Mouse (Mus musculus) stomach, postnatal 0 days (tissue): ENCODE results near the gene Asb7. TPM values are rescaled to one million over a fixed set of nuclear protein-coding genes. Genes with fewer than 3 reads are reported as not detected.
A peak's percentile ranks its signal among the peaks of the same experiment; 100 is the strongest.

Source experiments
- ATAC-seq: fragments of 200-750 bp; cut with Nextera tagmentation; 2 replicates; pipeline ENCODE4 v1.8.0; 2017; ENCODE audit not compliant: low FRiP score, low TSS enrichment
- DNase-seq: peaks from one replicate; pipeline ENCODE4 v3.0.0-alpha.2; 2016; ENCODE audit warnings: low spot score
- H3K27ac ChIP-seq: fragments of 300-500 bp; sonication (generic); replicated peaks from 2 replicates; pipeline ENCODE4 v1.5.1; 2014; ENCODE audit warnings: mild to moderate bottlenecking, control low read depth
- H3K27me3 ChIP-seq: fragments of 300-500 bp; sonication (generic); 2 replicates; pipeline ENCODE4 v1.6.1; 2014; ENCODE audit warnings: low read length; ENCODE audit not compliant: control insufficient read depth, insufficient read depth
- H3K36me3 ChIP-seq: fragments of 300-500 bp; sonication (generic); 2 replicates; pipeline ENCODE4 v1.6.1; 2014; ENCODE audit warnings: low read length, mixed read lengths; ENCODE audit not compliant: control insufficient read depth, insufficient read depth
- H3K4me1 ChIP-seq: fragments of 300-500 bp; sonication (generic); replicated peaks from 2 replicates; pipeline ENCODE4 v1.6.1; 2014; ENCODE audit warnings: antibody characterized with exemption; ENCODE audit not compliant: control insufficient read depth, insufficient read depth
- H3K4me2 ChIP-seq: fragments of 300-500 bp; sonication (generic); replicated peaks from 2 replicates; pipeline ENCODE4 v1.6.1; 2014; ENCODE audit warnings: low read depth, mild to moderate bottlenecking, control low read depth, moderate library complexity
- H3K4me3 ChIP-seq: fragments of 300-500 bp; sonication (generic); 2 replicates; pipeline ENCODE4 v1.5.1; 2014; ENCODE audit warnings: low read depth, low read length, control low read depth
- H3K9ac ChIP-seq: fragments of 300-500 bp; sonication (generic); 2 replicates; pipeline ENCODE4 v1.6.1; 2014; ENCODE audit warnings: mild to moderate bottlenecking, low read length, control low read depth, mixed read lengths
- H3K9me3 ChIP-seq: fragments of 300-500 bp; sonication (generic); 2 replicates; pipeline ENCODE4 v1.6.1; 2016; ENCODE audit warnings: low read length; ENCODE audit not compliant: control insufficient read depth
- CTCF ChIP-seq: IDR thresholded peaks from 2 replicates; pipeline ENCODE4 v1.5.1; 2016; ENCODE audit warnings: antibody characterized with exemption, low read depth, mild to moderate bottlenecking, moderate library complexity
- EP300 ChIP-seq: optimal IDR thresholded peaks from 2 replicates; pipeline ENCODE3; 2016; ENCODE audit warnings: antibody characterized with exemption
- WGBS: fragments of 180-500 bp; shearing (Covaris S2); extraction: QIAGEN DNeasy Blood & Tissue Kit; methylation state at CpG from one replicate; pipeline ENCODE4 v1.1.7; 2014; 5-methylcytosine and 5-hydroxymethylcytosine counted together
- polyA plus RNA-seq: library from polyadenylated mRNA; unstranded; fragments of >200 nt; fragmentation: Nextera tagmentation; extraction: Ambion mirVana; gene quantifications from 2 replicates; pipeline ENCODE4 v1.2.1, GENCODE M21; 2015

The Asb7 gene
- polyA plus RNA-seq = 5.0 and 5.9 TPM in 2 replicates

GRCm38 (mm10) chr7:66689294-66689619, at the start of gene Asb7:
Asb7 (minus strand) TSS chr7:66689596.
- TF ChIP-seq EP300 = no peak
- 0% methylated on average over 17 of the region's 18 CpGs for WGBS
- H3K27ac ChIP-seq = peak within 1 kb of the TSS; percentile 90

GRCm38 (mm10) chr7:66737418-66737817, 48.0 kb upstream of the Asb7 start:
- Histone ChIP-seq H3K27ac (no peak overlapping the region), H3K27me3 (no peaks in the 10 kb centered on the region), H3K4me1 (no peaks in the 10 kb centered on the region), H3K4me2 (no peak overlapping the region), H3K4me3 (no peak overlapping the region), H3K9me3 (no peaks in the 10 kb centered on the region), H3K36me3 (no peaks in the 10 kb centered on the region), H3K9ac (no peak overlapping the region)
- WGBS = 74% methylated on average over 4 of the region's 4 CpGs
- ATAC-seq = no peak
- TF ChIP-seq CTCF (no peak), EP300 (no peak)
- DNase-seq = no peak

More at GRCm38 (mm10) chr7:66689294-66689619, at the start of gene Asb7:
- no peak for DNase-seq
- Histone ChIP-seq H3K4me2 (peak within 1 kb of the TSS; percentile 92), H3K27me3 (no peaks in the 10 kb centered on the region), H3K9ac (peak within 1 kb of the TSS; percentile 82), H3K36me3 (no peaks in the 10 kb centered on the region), H3K9me3 (no peaks in the 10 kb centered on the region), H3K4me1 (peaks cover 4% of the 10 kb centered on the region; the same call in 1 of the 2 replicates), H3K4me3 (peak within 1 kb of the TSS; percentile 76)
- ATAC-seq = no peak

- ATAC-seq = no peak
- no peak for DNase-seq
- H3K4me1 ChIP-seq = no peaks in the 10 kb centered on the region
- 60% methylated on average over 6 of the region's 6 CpGs for WGBS
- no peak overlapping the region for H3K4me3 ChIP-seq
- TF ChIP-seq CTCF (no peak), EP300 (no peak)
- no peaks in the 10 kb centered on the region for H3K36me3 ChIP-seq
- no peaks in the 10 kb centered on the region for H3K27me3 ChIP-seq
- no peak overlapping the region for H3K9ac ChIP-seq
- H3K27ac ChIP-seq = no peak overlapping the region
- no peak overlapping the region for H3K4me2 ChIP-seq
- no peaks in the 10 kb centered on the region for H3K9me3 ChIP-seq
These were observed 45.6 kb upstream of the Asb7 start for GRCm38 (mm10) chr7:66734993-66735392.

- no peaks in the 10 kb centered on the region for H3K27me3 ChIP-seq
- no peak overlapping the region for H3K4me3 ChIP-seq
- no peak overlapping the region for H3K4me2 ChIP-seq
- TF ChIP-seq EP300 (no peak), CTCF (no peak)
- H3K9me3 ChIP-seq = no peaks in the 10 kb centered on the region
- H3K36me3 ChIP-seq = no peaks in the 10 kb centered on the region
- no peaks in the 10 kb centered on the region for H3K4me1 ChIP-seq
- 94% methylated on average over 4 of the region's 4 CpGs for WGBS
- no peak overlapping the region for H3K9ac ChIP-seq
- no peak for DNase-seq
- ATAC-seq = no peak
- H3K27ac ChIP-seq = no peak overlapping the region
These were observed 45.1 kb upstream of the Asb7 start for GRCm38 (mm10) chr7:66734466-66734865.

- Histone ChIP-seq H3K9ac (no peak overlapping the region), H3K27ac (no peak overlapping the region), H3K36me3 (no peaks in the 10 kb centered on the region), H3K4me3 (no peak overlapping the region), H3K27me3 (no peaks in the 10 kb centered on the region), H3K9me3 (no peaks in the 10 kb centered on the region), H3K4me2 (no peak overlapping the region), H3K4me1 (no peaks in the 10 kb centered on the region)
- DNase-seq (no peak), ATAC-seq (no peak)
- no peak for TF ChIP-seq CTCF
- TF ChIP-seq EP300 = no peak
- 92% methylated on average over 11 of the region's 11 CpGs for WGBS
These were observed 44.5 kb upstream of the Asb7 start for GRCm38 (mm10) chr7:66733882-66734281.

DNA sequence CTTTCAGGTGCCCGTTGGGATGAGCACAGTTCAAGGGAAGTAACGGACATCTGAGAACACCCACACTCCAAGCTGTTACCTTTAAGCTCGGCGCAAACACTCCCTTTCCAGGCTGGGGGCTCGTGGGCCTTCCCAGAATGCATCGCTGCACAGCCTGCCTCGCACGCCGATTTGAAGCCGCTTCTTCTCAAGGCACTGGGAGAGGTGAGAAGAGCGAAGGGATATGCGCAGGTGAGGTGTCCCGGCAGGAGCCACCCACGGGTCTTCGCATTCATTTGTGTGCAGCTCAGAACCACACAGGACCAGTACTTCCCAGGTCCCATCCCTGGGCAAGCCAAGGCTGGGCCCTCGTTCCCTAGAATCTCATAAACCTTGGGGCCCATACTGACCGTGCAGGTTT, 44.0 kb upstream of the Asb7 start:
- no peak overlapping the region for H3K4me2 ChIP-seq
- no peaks in the 10 kb centered on the region for H3K27me3 ChIP-seq
- no peak for ATAC-seq
- H3K4me3 ChIP-seq = no peak overlapping the region
- H3K27ac ChIP-seq = no peak overlapping the region
- no peaks in the 10 kb centered on the region for H3K9me3 ChIP-seq
- TF ChIP-seq CTCF (no peak), EP300 (no peak)
- no peaks in the 10 kb centered on the region for H3K36me3 ChIP-seq
- WGBS = 95% methylated on average over 17 of the region's 17 CpGs
- no peak overlapping the region for H3K9ac ChIP-seq
- DNase-seq = no peak
- H3K4me1 ChIP-seq = no peaks in the 10 kb centered on the region
